Mouse (Mus musculus) lung, postnatal 0 days (tissue): ENCODE measurements around the gene Fars2. TPM values are rescaled to one million over a fixed set of nuclear protein-coding genes. Genes with fewer than 3 reads are reported as not detected.

Experiments used
- ATAC-seq: fragments of 200-750 bp; cut with Nextera tagmentation; 2 replicates; pipeline ENCODE4 v1.8.0; 2017; ENCODE audit warnings: moderate library complexity
- DNase-seq: peaks from one replicate; pipeline ENCODE4 v3.0.0-alpha.2; 2016; ENCODE audit warnings: low spot score
- H3K27ac ChIP-seq: fragments of 300-500 bp; sonication (generic); 2 replicates; pipeline ENCODE4 v1.5.1; 2014; ENCODE audit warnings: antibody characterized with exemption, mild to moderate bottlenecking, low read length, mixed read lengths
- H3K27me3 ChIP-seq: fragments of 300-500 bp; sonication (generic); replicated peaks from 2 replicates; pipeline ENCODE4 v1.6.1; 2014; ENCODE audit warnings: low read length, mixed read lengths; ENCODE audit not compliant: insufficient read depth
- H3K36me3 ChIP-seq: fragments of 300-500 bp; sonication (generic); 2 replicates; pipeline ENCODE4 v1.6.1; 2014; ENCODE audit warnings: low read length, mixed read lengths; ENCODE audit not compliant: insufficient read depth
- H3K4me1 ChIP-seq: fragments of 300-500 bp; sonication (generic); 2 replicates; pipeline ENCODE4 v1.6.1; 2014; ENCODE audit warnings: antibody characterized with exemption, low read depth, low read length, mixed read lengths; ENCODE audit not compliant: insufficient read depth
- H3K4me2 ChIP-seq: fragments of 300-500 bp; sonication (generic); replicated peaks from 2 replicates; pipeline ENCODE4 v1.6.1; 2014; ENCODE audit warnings: low read depth, mild to moderate bottlenecking, low read length, moderate library complexity, mixed read lengths
- H3K4me3 ChIP-seq: fragments of 300-500 bp; sonication (generic); 2 replicates; pipeline ENCODE4 v1.5.1; 2014; ENCODE audit warnings: low read depth, low read length
- H3K9ac ChIP-seq: fragments of 300-500 bp; sonication (generic); replicated peaks from 2 replicates; pipeline ENCODE4 v1.6.1; 2014; ENCODE audit warnings: low read depth, mild to moderate bottlenecking
- H3K9me3 ChIP-seq: fragments of 300-500 bp; sonication (generic); 2 replicates; pipeline ENCODE4 v1.6.1; 2016; ENCODE audit warnings: low read length, mixed read lengths
- CTCF ChIP-seq: IDR thresholded peaks from 2 replicates; pipeline ENCODE4 v1.5.1; 2016; ENCODE audit warnings: antibody characterized with exemption, mild to moderate bottlenecking
- EP300 ChIP-seq: IDR thresholded peaks from 2 replicates; pipeline ENCODE4 v1.6.1; 2016; ENCODE audit warnings: antibody characterized with exemption, mild to moderate bottlenecking, control low read depth
- WGBS: fragments of 180-500 bp; shearing (Covaris S2); extraction: QIAGEN DNeasy Blood & Tissue Kit; methylation state at CpG from one replicate; pipeline ENCODE4 v1.1.7; 2014; 5-methylcytosine and 5-hydroxymethylcytosine counted together
- polyA plus RNA-seq: library from polyadenylated mRNA; unstranded; fragments of >200 nt; fragmentation: Nextera tagmentation; extraction: Ambion mirVana; gene quantifications from 2 replicates; pipeline ENCODE4 v1.2.1, GENCODE M21; 2015

Gene Fars2
- polyA plus RNA-seq, 1 experiment from 2014 or later = 33.2 TPM

GRCm38 (mm10) chr13:36736619-36736996, 619.4 kb downstream of the Fars2 start:
- TF ChIP-seq CTCF = no peak
- TF ChIP-seq EP300 = no peak
- WGBS = 10% methylated on average over 9 of the region's 9 CpGs
- Histone ChIP-seq H3K27ac (no peak overlapping the region), H3K4me3 (peak overlapping the region; percentile 36), H3K9ac (no peak overlapping the region), H3K9me3 (no peaks in the 10 kb centered on the region), H3K36me3 (no peaks in the 10 kb centered on the region), H3K27me3 (peaks cover 46% of the 10 kb centered on the region), H3K4me2 (peak overlapping the region; percentile 66), H3K4me1 (peaks cover 20% of the 10 kb centered on the region; the same call in 1 of the 2 replicates)
- peak; percentile 32; the same call in 1 of the 2 replicates for ATAC-seq
- no peak for DNase-seq

DNA sequence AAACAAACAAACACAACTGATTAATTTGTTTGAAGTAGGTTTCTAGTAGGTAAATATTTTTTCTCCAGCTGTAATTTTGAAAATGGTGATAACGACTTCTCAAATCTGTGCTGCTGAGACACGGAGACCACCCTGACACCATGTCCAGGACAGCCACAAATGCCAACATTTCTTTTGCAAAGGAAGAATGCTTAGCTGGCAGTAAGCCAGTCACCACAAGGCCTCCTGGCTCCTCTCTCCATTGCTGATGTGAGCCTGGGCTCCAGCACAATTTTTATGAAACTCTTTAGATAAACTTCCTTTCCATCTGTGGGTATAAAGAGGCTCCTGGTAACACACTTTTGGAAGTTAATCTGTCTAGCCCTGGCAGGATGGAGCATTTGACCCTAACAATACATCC, 632.8 kb downstream of the Fars2 start:
- Histone ChIP-seq H3K4me1 (no peaks in the 10 kb centered on the region), H3K9me3 (no peaks in the 10 kb centered on the region), H3K27me3 (no peaks in the 10 kb centered on the region), H3K4me3 (no peak overlapping the region), H3K36me3 (no peaks in the 10 kb centered on the region), H3K9ac (no peak overlapping the region), H3K4me2 (no peak overlapping the region), H3K27ac (no peak overlapping the region)
- DNase-seq = peak; percentile 27
- ATAC-seq = no peak
- 15% methylated on average over 2 of the region's 2 CpGs for WGBS
- TF ChIP-seq EP300 (no peak), CTCF (no peak)

GRCm38 (mm10) chr13:36751861-36752260, 634.6 kb downstream of the Fars2 start:
- no peak overlapping the region for H3K27ac ChIP-seq
- WGBS = 71% methylated on average over 3 of the region's 3 CpGs
- no peaks in the 10 kb centered on the region for H3K4me1 ChIP-seq
- TF ChIP-seq CTCF (no peak), EP300 (no peak)
- H3K4me2 ChIP-seq = no peak overlapping the region
- H3K4me3 ChIP-seq = no peak overlapping the region
- DNase-seq (no peak), ATAC-seq (no peak)
- H3K9me3 ChIP-seq = no peaks in the 10 kb centered on the region
- no peak overlapping the region for H3K9ac ChIP-seq
- H3K27me3 ChIP-seq = no peaks in the 10 kb centered on the region
- no peaks in the 10 kb centered on the region for H3K36me3 ChIP-seq

- H3K4me3 ChIP-seq = no peak overlapping the region
- H3K27me3 ChIP-seq = no peaks in the 10 kb centered on the region
- ATAC-seq (no peak), DNase-seq (no peak)
- no peak for TF ChIP-seq CTCF
- TF ChIP-seq EP300 = no peak
- H3K4me2 ChIP-seq = no peak overlapping the region
- 50% methylated on average over 2 of the region's 2 CpGs for WGBS
- H3K4me1 ChIP-seq = no peaks in the 10 kb centered on the region
- H3K9me3 ChIP-seq = no peaks in the 10 kb centered on the region
- no peak overlapping the region for H3K27ac ChIP-seq
- H3K9ac ChIP-seq = no peak overlapping the region
- H3K36me3 ChIP-seq = no peaks in the 10 kb centered on the region
Measured at GRCm38 (mm10) chr13:36766801-36767200, 649.6 kb downstream of the Fars2 start.

Other genes starting within 250 kb of the Fars2 start
- 4.2 and 6.5 TPM in 2 replicates for gene Rpp40, start 211.1 kb upstream of the Fars2 start, polyA plus RNA-seq
- 0.38 and 0.55 TPM in 2 replicates for gene Ppp1r3g, start 158.6 kb upstream of the Fars2 start, polyA plus RNA-seq
- gene Lyrm4, start 114 bp downstream of the Fars2 start, polyA plus RNA-seq = 23.5 and 26.7 TPM in 2 replicates